In genomic region chrX:155376538-155376937, GRCm38 (mm10) we compare ENCODE assay signal across 8 mouse cellular contexts. TPM values are rescaled to one million over a fixed set of nuclear protein-coding genes. Genes with fewer than 3 reads are reported as not detected.
DNase-seq lines count a peak whose midpoint lies in the region; ATAC-seq and TF ChIP-seq lines count a peak whose summit lies in the region.

No protein-coding gene starts in this region.

- DNase-seq in gastrocnemius, adult 2 months = peak; percentile 17
- DNase-seq in gastrocnemius, adult 8-10 months (ENCODE audit: low spot score in 2 of 2) = no peak
- peak; percentile 9 to 15 for DNase-seq in right cerebral cortex, adult 2 months (ENCODE audit: low spot score in 2 of 2)
- DNase-seq in right cerebral cortex, postnatal 36 days (ENCODE audit: low spot score in 2 of 2) = no peak
- DNase-seq in brain, embryonic 14.5 days (ENCODE audit: low read depth) = peak; percentile 20
- DNase-seq in hindbrain, postnatal 0 days (ENCODE audit: low spot score) = peak; percentile 52
- DNase-seq in lung, postnatal 25 days (ENCODE audit: low spot score) = peak; percentile 12

- H3K9ac ChIP-seq in hindbrain, postnatal 0 days (replicated peaks; ENCODE audit: low read length) = no peak overlapping the region

- no peak overlapping the region for H3K4me3 ChIP-seq in gastrocnemius, adult 2 months
- no peak overlapping the region for H3K4me3 ChIP-seq in hindbrain, postnatal 0 days (ENCODE audit: low read length)

- intact Hi-C loops in gastrocnemius, adult 2 months (cut with DNase I) = no loop called here

- H3K4me2 ChIP-seq in hindbrain, postnatal 0 days (ENCODE audit: low read depth, low read length) = no peak overlapping the region

- no peaks in the 10 kb centered on the region for H3K9me3 ChIP-seq in hindbrain, postnatal 0 days (ENCODE audit: low read length)

- H3K27ac ChIP-seq in gastrocnemius, adult 2 months = no peak overlapping the region
- no peak overlapping the region for H3K27ac ChIP-seq in hindbrain, postnatal 0 days

- no peak for TF ChIP-seq POLR2A in brain, embryonic 14.5 days (IDR thresholded peaks at IDR 0.05; ENCODE audit: borderline replicate concordance, extremely low read depth, insufficient read depth, insufficient read length, poor library complexity, severe bottlenecking)

- peak; percentile 72 for TF ChIP-seq CTCF in gastrocnemius, adult 2 months (IDR thresholded peaks at IDR 0.05)
- TF ChIP-seq CTCF in brain, embryonic 14.5 days (IDR thresholded peaks at IDR 0.05; ENCODE audit: borderline replicate concordance, extremely low read depth, insufficient read depth, insufficient read length) = peak; percentile 52; the same call in 1 of the 2 replicates
- peak; percentile 63 for TF ChIP-seq CTCF in hindbrain, postnatal 0 days (IDR thresholded peaks at IDR 0.05; ENCODE audit: low read depth)

- no peak for ATAC-seq in hindbrain, postnatal 0 days
- no peak for ATAC-seq in inflammation-experienced regulatory T-cells, adult 6 months

- no peaks in the 10 kb centered on the region for H3K36me3 ChIP-seq in hindbrain, postnatal 0 days (ENCODE audit: insufficient read depth, low read length)

- H3K27me3 ChIP-seq in hindbrain, postnatal 0 days (ENCODE audit: insufficient read depth, low read length) = no peaks in the 10 kb centered on the region

- no peaks in the 10 kb centered on the region for H3K4me1 ChIP-seq in hindbrain, postnatal 0 days (ENCODE audit: insufficient read depth, low read length)

- 28% methylated on average over 2 of the region's 2 CpGs for WGBS in hindbrain, postnatal 0 days

RNA-seq across cellular contexts. Expression of gene Prdx4, which starts 36.0 kb away (rescaled TPM):
- 10 to 100 TPM in 1 of 2 experiments, 1 to 10 TPM in 1; 5.1 to 10.5 TPM for total RNA-seq in gastrocnemius, adult 2 months (2021)
- 1 to 10 TPM; 4.7 to 6.7 (median 5.5) TPM for total RNA-seq in gastrocnemius, adult 8-10 months (2022)
- polyA plus RNA-seq in brain, embryonic 14.5 days (2012; rRNA removed) = 69.0 and 74.2 TPM in 2 replicates
- total RNA-seq in hindbrain, postnatal 0 days (2014; rRNA removed) = 87.6 and 110 TPM in 2 replicates
- polyA plus RNA-seq in hindbrain, postnatal 0 days (2015; fragmentation: Nextera tagmentation; extraction: Ambion mirVana) = 138 and 143 TPM in 2 replicates
- 10 to 100 TPM; 36.4 to 76.0 (median 40.0) TPM for polyA plus RNA-seq in inflammation-experienced regulatory T-cells, adult 6 months (2017; shearing (Covaris generic))

Comparison
In these comparisons a context has a peak if more than half of its experiments do, and no peak if none do; other contexts are left out.
1. DNase-seq: peak in gastrocnemius, adult 2 months (single experiment), right cerebral cortex, adult 2 months (2 of 2), brain, embryonic 14.5 days (single experiment), hindbrain, postnatal 0 days (single experiment) and lung, postnatal 25 days (single experiment); none in gastrocnemius, adult 8-10 months (0 of 2) and right cerebral cortex, postnatal 36 days (0 of 2).
2. Peak in every context shown above with its lines, with median percentiles within 50 percentile points of each other: CTCF ChIP-seq.